Comparison of ENCODE assay signal across 17 mouse cellular contexts in the genomic region with DNA sequence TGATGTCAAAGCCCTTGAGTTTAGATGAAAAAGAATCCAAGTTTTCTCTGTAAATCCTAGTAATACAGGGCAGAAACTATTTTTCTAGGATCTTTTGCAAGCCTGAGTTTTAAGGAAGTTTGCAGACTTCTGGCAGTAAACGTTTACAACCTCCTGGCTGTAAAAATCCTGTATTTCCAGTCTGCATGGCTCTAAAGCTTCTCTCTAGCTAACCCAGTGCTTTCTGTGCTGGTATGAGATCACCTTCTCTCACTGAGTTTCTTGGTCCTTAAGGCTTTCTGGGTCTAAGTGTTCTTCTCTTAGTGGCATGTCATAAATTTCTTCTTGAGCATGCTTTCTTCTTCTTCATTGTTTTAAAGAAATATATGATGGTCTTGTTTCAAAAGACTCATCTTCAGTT.
"Had no signal": no experiment of that assay in that cellular context is flagged by ENCODE, and none has a peak within 500 bp of the region (broad histone marks: within the 10 kb centered on the region; RNA-seq: fewer than 3 reads in every experiment).

No protein-coding gene starts in this region.

- H3K27me3 ChIP-seq: lung, embryonic 15.5 days; megakaryocyte, embryonic 14.5 days; midbrain, embryonic 13.5 days; midbrain, embryonic 15.5 days; neural tube, embryonic 12.5 days; stomach, embryonic 15.5 days had no signal

- H3K9me3 ChIP-seq: lung, embryonic 15.5 days; megakaryocyte, embryonic 14.5 days; midbrain, embryonic 13.5 days; midbrain, embryonic 15.5 days; neural tube, embryonic 12.5 days; stomach, embryonic 15.5 days had no signal

- H3K4me2 ChIP-seq: lung, embryonic 15.5 days; midbrain, embryonic 11.5 days; midbrain, embryonic 13.5 days; midbrain, embryonic 15.5 days; neural tube, embryonic 12.5 days; stomach, embryonic 15.5 days had no signal

- H3K27ac ChIP-seq: lung, embryonic 15.5 days; macrophage; midbrain, embryonic 13.5 days; midbrain, embryonic 15.5 days; neural tube, embryonic 12.5 days; stomach, embryonic 15.5 days; stomach, postnatal 0 days had no signal

- H3K9ac ChIP-seq: lung, embryonic 15.5 days; midbrain, embryonic 13.5 days; midbrain, embryonic 15.5 days; neural tube, embryonic 12.5 days; stomach, embryonic 15.5 days had no signal

- DNase-seq: lung, adult 2 months; lung, postnatal 14 days; lung, postnatal 36 days; right cerebral cortex, postnatal 14 days; thymus, adult 2 months; thymus, postnatal 25 days; thymus, postnatal 4 days had no signal

- ATAC-seq: lung, postnatal 0 days; midbrain, embryonic 13.5 days; midbrain, embryonic 15.5 days had no signal

- H3K4me3 ChIP-seq: lung, embryonic 15.5 days; megakaryocyte, embryonic 14.5 days; midbrain, embryonic 13.5 days; midbrain, embryonic 15.5 days; neural tube, embryonic 12.5 days; stomach, embryonic 15.5 days had no signal

- H3K36me3 ChIP-seq: lung, embryonic 15.5 days; midbrain, embryonic 13.5 days; midbrain, embryonic 15.5 days; neural tube, embryonic 12.5 days; stomach, embryonic 15.5 days had no signal

- H3K4me1 ChIP-seq: lung, embryonic 15.5 days; megakaryocyte, embryonic 14.5 days; midbrain, embryonic 13.5 days; midbrain, embryonic 15.5 days; neural tube, embryonic 12.5 days; stomach, embryonic 15.5 days had no signal
